Mouse (Mus musculus) gastrocnemius, adult 2 months (tissue): ENCODE data around the gene Coro7. TPM values are rescaled to one million over a fixed set of nuclear protein-coding genes. Genes with fewer than 3 reads are reported as not detected.
A peak's percentile ranks its signal among the peaks of the same experiment; 100 is the strongest.
"Not testable (repeated sequence)": the region's sequence is repeated elsewhere in the genome, so short reads cannot be mapped to it uniquely, and the experiment has no call there.

Experiments
- DNase-seq: peaks from one replicate; pipeline ENCODE4 v3.0.0; 2022
- H3K27ac ChIP-seq: fragments of 200-600 bp; 2 replicates; pipeline ENCODE4 v1.8.1; 2022; ENCODE audit warnings: mild to moderate bottlenecking
- H3K4me3 ChIP-seq: fragments of 200-600 bp; 2 replicates; pipeline ENCODE4 v1.8.1; 2022; ENCODE audit warnings: mild to moderate bottlenecking, moderate library complexity
- CTCF ChIP-seq: fragments of 200-600 bp; IDR thresholded peaks from 2 replicates; pipeline ENCODE4 v1.8.1; 2022; ENCODE audit warnings: antibody characterized with exemption, mild to moderate bottlenecking, moderate library complexity
- intact Hi-C: fragments of 180-260 bp; cut with DNase I; formaldehyde crosslinking; loops from one replicate; pipeline ENCODE4 v1.15.1; 2025
- total RNA-seq, 2 experiments: library from RNA; stranded (reverse); gene quantifications; 2 replicates each; pipeline ENCODE4 v1.2.3; 2021

Coro7 gene
- total RNA-seq, 2 experiments from 2014 or later, result 12.1 to 13.6 TPM

DNA sequence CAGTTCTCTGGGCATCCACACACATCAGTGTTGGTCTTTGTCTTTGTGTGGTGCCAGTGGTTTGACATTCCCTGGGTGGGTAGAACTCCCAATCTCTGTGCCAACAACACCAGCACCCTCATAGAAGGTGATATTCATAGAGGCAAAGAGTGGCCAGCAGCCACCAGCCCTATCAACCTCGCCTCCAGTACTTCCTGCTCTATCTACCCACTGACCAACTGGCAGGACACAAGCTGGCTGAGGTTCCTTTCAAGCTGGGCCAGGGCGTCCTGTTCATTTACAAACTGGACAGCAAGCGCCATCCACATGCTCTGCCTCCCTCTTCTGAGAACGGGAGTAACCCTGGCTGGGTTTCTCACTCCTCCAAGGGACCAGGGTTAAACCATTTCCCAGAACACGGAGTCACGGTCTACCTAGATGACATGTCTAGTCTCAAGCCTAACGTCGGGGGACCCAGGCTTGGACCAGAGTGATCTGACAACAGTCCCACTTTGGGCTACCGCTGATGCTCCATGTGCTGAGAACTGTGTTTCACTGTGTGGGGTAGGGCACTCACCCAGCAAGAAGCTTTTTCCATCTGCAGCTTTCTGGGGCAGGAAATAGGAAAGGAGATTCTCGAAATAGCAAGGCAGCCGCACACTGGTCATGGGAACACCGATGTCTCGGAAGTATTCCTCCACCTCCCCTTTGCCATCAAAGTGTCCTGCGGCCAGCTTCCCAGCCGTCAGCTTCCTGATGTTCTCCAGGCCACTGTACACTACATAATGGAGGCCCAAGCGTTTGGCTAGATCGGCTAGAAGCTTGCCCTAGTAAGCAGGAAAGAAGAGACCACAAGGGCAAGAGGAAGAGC lies 34.5 kb upstream of the Coro7 start:
- DNase-seq, result no peak
- Histone ChIP-seq H3K4me3 (no peak overlapping the region), H3K27ac (peak overlapping the region; percentile 38; the same call in 1 of the 2 replicates)
- intact Hi-C loops, result no loop called here
- TF ChIP-seq CTCF, result no peak

DNA sequence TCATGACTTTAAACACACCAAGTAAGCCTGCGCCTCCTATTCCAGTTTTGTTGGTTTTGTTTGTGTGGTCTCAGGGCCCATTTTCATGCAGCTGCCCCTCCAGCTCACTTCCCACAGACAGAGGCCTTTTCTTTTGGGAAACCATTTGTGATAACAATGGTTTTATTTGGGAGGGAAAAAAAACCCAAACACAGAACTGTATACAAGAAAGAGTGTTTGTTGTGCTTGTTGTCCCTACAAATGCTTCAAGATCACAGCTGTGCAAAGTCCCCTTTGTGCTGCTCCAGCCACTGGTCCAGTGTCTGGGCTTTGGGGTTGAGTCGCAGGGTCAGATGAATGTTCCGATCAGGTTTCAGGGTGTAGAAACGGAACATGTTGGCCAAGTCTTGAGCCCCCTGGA lies 31.6 kb upstream of the Coro7 start:
- no peak for TF ChIP-seq CTCF
- intact Hi-C loops, result no loop called here
- no peak overlapping the region for H3K27ac ChIP-seq
- DNase-seq, result no peak
- H3K4me3 ChIP-seq, result no peak overlapping the region

DNA sequence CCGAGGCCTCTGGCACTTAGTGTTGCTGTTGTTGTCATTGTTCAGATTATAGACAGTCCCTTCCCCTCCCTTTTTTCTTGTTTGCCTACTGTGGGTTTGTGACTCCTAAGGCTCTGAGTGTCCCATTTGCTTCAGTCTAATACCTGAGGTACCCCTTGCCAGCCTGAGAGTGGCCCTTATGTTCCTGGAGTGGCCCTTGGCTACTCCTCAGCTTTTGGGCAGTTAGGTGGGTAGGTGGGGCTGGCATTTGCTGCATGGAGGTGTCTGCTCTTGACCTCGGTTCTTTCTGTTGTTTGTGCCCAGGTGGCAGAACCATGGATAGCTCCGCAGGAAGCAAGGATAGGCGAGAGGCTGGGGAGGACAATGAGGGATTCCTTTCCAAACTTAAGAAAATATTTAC lies 26.0 kb upstream of the Coro7 start:
- no peak for TF ChIP-seq CTCF
- Histone ChIP-seq H3K27ac (no peak overlapping the region), H3K4me3 (no peak overlapping the region)
- DNase-seq, result no peak
- intact Hi-C loops, result no loop called here

DNA sequence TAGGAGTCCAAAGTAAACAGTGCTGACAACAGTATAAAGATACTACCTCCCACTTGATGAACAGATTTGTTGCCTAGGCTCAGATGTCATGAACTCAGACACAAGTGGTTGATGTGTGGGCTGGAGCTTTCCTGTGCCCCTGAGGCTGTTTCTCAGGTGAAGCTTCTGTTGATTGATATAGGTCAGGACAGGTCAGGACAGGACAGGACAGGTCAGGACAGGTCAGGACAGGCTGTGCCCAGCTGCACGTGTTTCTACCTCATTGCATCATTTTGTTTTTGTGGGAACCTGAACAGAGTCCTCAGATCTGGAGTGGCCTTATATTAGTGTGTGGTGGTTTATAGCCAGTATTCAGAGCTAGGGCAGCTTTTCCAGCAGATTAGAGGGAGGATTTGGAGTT lies 23.1 kb upstream of the Coro7 start:
- H3K27ac ChIP-seq, result no peak overlapping the region
- TF ChIP-seq CTCF, result no peak
- intact Hi-C loops, result no loop called here
- DNase-seq, result no peak
- no peak overlapping the region for H3K4me3 ChIP-seq

DNA sequence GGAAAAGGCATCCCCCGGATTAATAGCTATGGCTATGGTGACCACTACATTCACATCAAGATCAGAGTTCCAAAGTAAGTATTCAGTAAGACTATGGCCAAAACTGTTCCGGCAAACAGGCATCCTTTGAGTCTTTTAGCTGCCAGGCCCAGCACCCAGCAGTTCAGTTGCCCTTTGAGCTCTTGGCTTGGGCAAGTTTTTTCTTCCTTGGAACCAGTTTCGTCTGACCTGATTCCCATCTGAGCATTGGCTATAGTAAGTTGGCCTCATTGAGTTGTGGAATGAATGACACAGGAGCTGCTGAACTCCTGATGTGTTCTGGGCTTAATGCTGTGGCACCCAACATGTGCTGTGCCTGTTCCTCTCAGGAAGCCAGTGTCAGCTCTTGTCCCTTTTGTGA lies 21.6 kb upstream of the Coro7 start:
- Histone ChIP-seq H3K27ac (no peak overlapping the region), H3K4me3 (no peak overlapping the region)
- intact Hi-C loops, result no loop called here
- no peak for TF ChIP-seq CTCF
- no peak for DNase-seq

DNA sequence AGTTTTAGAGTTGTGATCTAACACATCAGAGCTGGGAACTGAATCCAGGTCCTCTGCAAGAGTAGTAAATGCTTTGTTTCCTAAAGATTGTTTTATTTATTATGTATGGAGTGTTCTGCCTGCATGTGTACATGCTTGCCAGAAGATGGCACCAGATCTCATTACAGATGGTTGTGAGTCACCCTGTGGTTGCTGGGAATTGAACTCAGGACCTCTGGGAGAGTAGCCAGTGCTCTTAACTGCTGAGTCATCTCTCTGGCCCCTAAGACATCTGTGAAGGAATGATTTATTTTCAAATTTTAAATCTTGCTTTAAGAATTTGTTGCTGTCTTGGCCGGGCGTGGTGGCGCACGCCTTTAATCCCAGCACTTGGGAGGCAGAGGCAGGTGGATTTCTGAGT lies 9.8 kb upstream of the Coro7 start:
- peak; percentile 33; the same call in 1 of the 2 replicates for TF ChIP-seq CTCF
- H3K27ac ChIP-seq, intact Hi-C loops, DNase-seq, H3K4me3 ChIP-seq: not testable (repeated sequence)

DNA sequence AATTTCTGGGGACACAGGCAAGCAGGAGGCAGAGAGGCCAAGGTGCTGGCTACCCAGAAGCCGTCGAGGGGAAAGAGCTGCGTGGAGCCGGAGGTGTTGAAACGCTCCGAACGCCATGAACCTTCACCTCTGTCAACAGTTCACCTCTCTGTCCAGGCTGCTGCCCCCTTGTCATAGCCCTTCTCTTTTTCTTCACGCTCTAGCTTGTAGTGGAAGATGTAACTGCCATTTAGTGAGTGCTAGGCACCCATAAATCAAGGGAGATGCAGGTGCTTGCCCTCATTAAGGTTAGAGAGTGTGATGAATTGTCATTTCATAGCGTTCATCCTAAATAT lies 4.8 kb upstream of the Coro7 start:
- peak overlapping the region; percentile 96 for H3K27ac ChIP-seq
- intact Hi-C loops, result no loop called here
- TF ChIP-seq CTCF, result no peak
- H3K4me3 ChIP-seq, result peak overlapping the region; percentile 74
- DNase-seq, result no peak

DNA sequence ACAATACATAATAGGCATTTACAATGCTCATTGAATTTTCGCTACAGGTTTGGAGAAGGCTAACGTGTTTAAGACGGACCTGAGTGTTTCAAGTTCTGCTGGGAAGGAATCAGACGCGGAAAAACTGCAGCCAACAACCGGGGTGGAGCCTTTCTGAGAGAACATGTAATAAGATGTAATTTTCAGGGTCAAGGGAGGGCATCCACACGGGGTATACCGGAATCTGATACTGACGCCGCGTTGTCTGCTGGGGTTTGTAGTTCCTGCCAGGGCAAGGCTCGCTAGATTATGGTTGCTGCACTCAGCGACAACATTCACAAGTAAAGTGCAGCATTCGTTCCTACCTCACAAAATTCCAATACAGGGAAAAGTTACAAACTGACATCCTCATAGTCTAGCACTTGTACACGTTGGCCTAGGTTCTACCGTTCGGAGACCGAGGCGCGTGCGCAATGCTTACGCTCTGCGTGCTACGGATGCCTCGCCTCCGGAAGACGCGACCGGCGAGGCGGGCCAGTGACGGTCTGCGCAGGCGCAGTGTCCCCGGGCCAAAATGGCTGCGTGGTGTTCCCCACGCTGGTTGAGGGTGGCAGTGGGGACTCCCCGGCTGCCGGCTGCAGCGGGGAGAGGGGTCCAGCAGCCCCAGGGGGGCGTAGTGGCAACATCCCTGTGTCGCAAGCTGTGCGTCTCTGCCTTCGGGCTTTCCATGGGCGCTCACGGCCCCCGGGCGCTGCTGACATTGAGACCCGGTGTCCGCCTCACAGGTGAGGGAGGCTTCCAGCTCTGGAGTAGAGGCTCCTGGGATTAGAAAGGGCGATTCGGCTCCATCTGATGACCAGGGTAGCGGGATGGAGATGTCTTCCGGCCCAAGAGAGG lies 4.2 kb upstream of the Coro7 start:
- peak overlapping the region; percentile 96 for H3K27ac ChIP-seq
- DNase-seq, result peak; percentile 98
- intact Hi-C loops, result no loop called here
- H3K4me3 ChIP-seq, result peak overlapping the region; percentile 74
- no peak for TF ChIP-seq CTCF

DNA sequence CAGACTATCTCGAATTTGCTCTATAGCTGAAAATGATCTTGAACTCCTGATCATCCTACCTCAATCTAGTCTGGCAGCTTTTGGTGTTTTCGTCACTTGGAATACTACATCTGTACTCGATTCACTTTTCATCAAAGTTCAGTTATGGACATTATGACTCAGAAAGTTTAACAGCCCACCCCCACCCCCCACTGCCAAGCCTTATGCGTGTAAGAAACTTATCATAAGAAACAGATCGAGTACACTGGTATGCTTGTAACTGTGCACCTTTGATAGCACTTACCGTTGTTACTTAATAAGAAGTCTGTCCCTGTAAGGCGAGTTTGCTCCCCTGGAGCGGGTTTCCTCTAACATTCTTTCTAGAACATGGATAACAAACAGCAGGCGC lies 3.6 kb upstream of the Coro7 start:
- peak overlapping the region; percentile 96 for H3K27ac ChIP-seq
- H3K4me3 ChIP-seq, result peak overlapping the region; percentile 74
- TF ChIP-seq CTCF, result no peak
- intact Hi-C loops, result no loop called here
- no peak for DNase-seq

DNA sequence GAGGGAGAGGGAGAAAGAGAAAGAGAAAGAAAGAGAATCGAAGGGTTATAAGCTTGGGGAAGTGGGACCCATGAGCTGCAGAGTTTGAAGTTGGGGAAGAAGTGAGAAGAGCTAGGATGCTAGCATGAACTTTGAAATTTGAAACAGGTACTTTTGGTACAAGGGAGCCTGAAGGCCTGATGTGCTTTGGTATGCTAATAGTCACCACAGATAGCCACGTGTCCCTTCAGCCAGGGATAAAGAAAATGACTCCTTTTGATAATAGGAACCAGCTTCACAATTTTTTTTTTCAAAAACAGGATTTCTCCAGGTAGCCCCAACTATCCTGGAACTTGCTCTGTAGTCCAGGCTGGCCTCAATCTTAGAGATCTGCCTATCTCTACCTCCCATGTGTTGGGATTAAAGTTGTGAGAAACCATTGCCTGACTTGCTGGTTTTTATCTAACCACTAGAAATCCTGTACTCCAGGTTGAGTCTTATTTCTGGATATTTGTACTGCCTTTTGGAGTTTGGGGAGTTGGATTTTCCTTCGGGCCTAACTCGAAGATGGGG lies 3.1 kb upstream of the Coro7 start:
- intact Hi-C loops, result no loop called here
- no peak for TF ChIP-seq CTCF
- peak overlapping the region; percentile 96 for H3K27ac ChIP-seq
- no peak for DNase-seq
- peak overlapping the region; percentile 74 for H3K4me3 ChIP-seq

DNA sequence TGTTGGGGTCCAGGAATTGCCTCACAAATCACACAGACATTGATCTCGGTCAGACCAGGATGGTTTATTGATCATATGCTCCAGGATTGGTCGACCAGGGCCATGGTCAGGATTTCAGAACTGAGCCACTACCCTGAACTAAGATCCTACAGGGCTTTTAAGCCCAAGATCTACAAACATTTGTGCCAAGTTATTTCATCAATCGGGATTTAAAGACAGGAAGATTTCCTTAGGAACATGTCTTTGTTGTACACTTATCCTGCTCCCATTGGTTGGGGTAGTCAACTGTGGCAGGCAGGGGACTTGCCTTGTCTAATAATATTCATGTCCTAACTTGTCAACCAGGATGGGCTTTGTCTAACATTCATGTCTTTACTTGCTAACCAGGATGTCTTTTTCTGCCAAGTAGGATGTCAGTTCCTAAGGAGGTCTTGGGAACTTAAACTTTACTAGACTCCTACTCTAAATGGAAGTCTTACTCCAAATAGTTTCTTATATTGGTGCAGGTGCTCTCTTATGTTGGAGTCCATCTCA lies 1.4 kb upstream of the Coro7 start:
- H3K4me3 ChIP-seq, intact Hi-C loops, DNase-seq, H3K27ac ChIP-seq: not testable (repeated sequence)

DNA sequence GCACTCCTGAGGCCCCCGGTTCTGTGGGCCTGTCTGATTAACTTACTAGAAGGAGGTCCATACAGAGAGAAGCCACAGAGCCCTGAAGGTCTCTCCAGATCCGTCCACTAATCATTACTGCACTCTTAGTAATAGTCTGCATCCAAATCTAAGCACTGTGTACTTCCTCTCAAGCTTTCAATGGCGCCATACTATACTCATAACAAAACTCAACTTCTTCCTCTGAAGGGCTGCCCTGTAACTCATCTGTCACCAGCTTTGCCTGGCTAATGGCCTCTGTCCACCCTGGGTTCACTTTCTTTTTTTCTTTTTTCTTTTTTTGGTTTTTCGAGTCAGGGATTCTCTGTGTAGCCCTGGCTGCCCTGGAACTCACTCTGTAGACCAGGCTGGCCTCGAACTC lies 1.5 kb downstream of the Coro7 start:
- Histone ChIP-seq H3K4me3 (peak overlapping the region; percentile 15), H3K27ac (no peak overlapping the region)
- intact Hi-C loops, result no loop called here
- TF ChIP-seq CTCF, result no peak
- no peak for DNase-seq

DNA sequence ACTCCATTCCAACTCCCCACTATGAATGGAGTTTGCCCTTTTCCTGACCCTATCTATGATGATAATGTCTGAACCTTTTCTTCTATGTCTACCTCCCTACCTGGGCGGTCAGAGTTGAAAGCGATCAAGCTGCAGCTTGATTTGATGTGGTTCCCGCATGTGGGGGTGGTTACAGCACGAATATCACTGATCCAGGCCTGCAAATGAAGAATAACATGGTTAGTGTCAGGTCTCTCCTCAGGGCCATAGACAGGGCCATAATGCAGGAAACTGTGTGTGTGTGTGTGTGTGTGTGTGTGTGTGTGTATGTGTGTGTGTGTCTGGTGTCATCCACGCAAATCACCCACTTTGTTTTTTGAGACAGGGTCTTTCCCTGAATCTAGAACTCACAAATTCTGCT lies 2.7 kb downstream of the Coro7 start:
- no peak for DNase-seq
- no peak for TF ChIP-seq CTCF
- intact Hi-C loops, result no loop called here
- Histone ChIP-seq H3K27ac (no peak overlapping the region; the same call in 1 of the 2 replicates), H3K4me3 (no peak overlapping the region)
